Mouse (Mus musculus) brain, embryonic 14.5 days (tissue): Measurements from ENCODE around the gene Gm45837. TPM values are rescaled to one million over a fixed set of nuclear protein-coding genes. Genes with fewer than 3 reads are reported as not detected.

Source experiments
- DNase-seq: peaks from one replicate; pipeline ENCODE4 v3.0.0-alpha.2; 2011; ENCODE audit warnings: low read depth
- CTCF ChIP-seq: fragments of 200-500 bp; IDR thresholded peaks from 2 replicates; pipeline ENCODE4 v1.5.1; 2012; ENCODE audit warnings: inconsistent platforms, mild to moderate bottlenecking, moderate library complexity, borderline replicate concordance; ENCODE audit not compliant: insufficient read depth, insufficient read length; ENCODE audit errors: extremely low read depth
- POLR2A ChIP-seq: fragments of 200-500 bp; IDR thresholded peaks from 2 replicates; pipeline ENCODE4 v1.6.1; 2012; ENCODE audit warnings: mild to moderate bottlenecking, inconsistent platforms, borderline replicate concordance; ENCODE audit not compliant: poor library complexity, insufficient read depth, insufficient read length, severe bottlenecking; ENCODE audit errors: extremely low read depth
- polyA plus RNA-seq: library from polyadenylated mRNA; depleted of rRNA; stranded (reverse); fragments of >200 nt; gene quantifications from 2 replicates; pipeline ENCODE4 v1.2.3, GENCODE M21; 2012

The Gm45837 gene
- polyA plus RNA-seq, 1 experiment, result 0.79 TPM

DNA sequence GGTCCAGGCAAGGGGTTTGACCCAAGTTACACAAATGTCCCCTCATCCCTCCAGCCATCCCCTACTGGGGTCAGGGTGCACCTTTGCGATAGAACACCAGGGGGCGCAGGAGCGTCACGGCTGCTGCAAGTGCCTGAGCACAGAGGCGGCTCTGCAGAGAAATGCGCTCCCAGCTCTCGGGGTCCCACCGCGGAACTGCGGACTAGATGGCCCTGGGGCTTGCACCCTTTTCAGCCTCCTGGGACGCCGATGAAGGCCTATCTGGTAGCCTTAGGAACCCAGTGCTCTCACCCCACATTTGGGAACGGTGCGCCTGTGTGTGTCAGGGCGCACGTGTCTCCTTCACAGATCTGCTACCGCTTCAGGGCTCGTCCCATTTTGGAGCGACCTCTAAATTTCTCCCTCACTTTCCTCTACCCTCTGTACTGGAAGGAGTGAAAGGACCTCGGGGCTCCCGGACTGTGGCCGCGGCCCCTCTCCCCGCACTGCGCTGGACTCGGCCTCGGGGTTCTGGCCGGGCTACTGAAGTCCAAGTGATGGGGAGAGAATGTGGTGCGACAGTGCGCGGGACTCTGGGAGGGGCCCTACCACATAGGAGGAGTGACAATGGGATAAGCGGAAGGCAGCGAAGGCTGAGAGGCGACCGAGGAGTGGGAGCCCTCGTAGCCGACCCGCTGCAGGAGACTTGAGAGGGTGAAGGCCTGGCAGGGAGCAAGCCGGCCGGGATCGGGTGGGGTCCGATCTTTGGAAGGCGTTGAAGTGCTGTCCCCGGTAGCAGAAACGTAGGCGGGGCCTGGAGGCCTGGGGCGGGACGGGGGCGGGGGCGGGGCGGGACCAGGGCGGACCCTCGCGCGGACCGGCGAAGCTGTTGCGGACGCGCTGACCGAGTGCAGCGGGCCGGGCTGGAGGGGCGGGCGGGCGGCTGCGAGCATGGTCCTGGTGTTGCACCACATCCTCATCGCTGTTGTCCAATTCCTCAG lies 40.0 kb downstream of the Gm45837 start:
- DNase-seq, result peak; percentile 90
- TF ChIP-seq CTCF (peak; percentile 97), POLR2A (no peak)

DNA sequence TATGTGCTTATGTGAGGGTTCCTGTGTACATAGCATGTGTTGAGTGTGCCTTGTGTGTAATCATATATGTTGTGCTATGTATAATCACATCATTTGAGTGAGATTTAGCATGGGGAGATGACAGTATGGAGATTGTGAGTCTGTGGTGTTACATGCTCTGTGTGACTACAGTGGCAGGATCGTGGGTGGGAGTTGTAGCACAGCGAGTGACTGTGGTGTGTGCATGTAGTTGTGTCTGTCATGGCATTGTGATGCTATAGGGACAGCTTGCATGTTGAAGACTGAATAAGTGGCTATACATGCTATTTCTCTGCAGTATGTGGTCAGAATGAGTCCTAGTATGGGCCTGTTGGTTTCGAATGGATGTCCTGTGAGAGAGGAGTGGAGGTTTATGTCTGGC lies 42.0 kb downstream of the Gm45837 start:
- DNase-seq, result no peak
- TF ChIP-seq POLR2A, result no peak
- TF ChIP-seq CTCF, result no peak

DNA sequence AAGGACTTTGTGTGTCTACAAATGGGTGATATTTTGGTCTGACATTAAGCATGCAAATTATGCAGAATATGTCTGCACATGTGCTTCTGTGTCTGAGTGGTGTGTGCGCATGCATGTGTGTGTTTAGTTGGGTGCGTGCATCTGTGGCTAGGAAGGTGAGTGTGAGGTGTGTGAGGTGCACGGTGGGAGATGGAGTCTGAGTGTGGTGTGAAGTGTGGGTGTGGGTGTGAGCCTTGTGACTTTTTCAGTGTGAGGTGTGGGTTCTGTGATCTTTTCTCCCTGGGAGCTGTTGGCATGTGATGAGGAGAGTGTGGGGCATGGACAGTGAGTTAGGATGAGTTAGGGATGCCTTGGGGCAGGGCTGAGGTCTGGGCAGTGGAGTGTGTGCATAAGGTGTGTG lies 42.6 kb downstream of the Gm45837 start:
- no peak for TF ChIP-seq CTCF
- no peak for TF ChIP-seq POLR2A
- DNase-seq, result no peak

DNA sequence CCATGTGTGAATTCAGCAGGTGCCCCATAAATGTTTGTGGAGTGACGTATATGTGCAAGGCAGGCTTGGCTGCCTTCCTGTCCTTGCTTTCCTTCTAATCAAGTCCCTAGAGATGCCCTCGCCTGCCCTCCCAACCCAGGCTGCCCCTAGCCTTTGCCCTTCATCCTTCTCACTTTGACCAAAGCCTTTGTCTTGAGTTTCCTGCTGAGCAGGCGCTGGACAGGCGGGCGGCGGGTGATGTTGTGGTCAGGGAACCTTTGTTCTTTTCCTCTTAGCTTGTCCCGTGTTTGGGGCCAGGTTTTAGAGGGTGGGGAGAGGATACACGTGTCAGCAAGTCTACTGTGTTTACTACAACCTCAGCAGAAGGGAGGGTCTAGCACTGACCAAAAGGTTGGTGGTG lies 43.0 kb downstream of the Gm45837 start:
- TF ChIP-seq POLR2A (no peak), CTCF (no peak)

DNA sequence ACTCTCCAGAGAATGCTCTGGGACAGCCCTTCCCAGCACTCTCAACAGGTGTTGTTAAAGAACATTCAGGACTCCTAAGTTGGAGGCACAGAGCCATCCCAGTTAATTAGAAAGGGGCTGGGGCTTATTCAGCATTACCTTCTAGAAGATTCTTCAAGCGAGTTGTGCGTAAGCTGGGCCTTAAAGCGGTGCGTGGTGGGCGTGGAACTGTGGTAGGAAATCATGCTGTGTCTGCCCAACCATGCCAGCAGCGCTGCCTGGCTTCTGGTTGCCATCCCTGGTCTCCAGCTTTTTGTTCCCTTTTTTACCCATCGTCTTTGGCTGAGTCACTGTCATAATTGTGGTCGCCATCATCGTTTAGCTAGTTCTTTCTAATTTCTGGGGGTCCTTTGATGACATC lies 43.8 kb downstream of the Gm45837 start:
- DNase-seq, result no peak
- TF ChIP-seq POLR2A (no peak), CTCF (no peak)

More for the DNA sequence above, 43.0 kb downstream of the Gm45837 start:
- DNase-seq, result no peak

DNA sequence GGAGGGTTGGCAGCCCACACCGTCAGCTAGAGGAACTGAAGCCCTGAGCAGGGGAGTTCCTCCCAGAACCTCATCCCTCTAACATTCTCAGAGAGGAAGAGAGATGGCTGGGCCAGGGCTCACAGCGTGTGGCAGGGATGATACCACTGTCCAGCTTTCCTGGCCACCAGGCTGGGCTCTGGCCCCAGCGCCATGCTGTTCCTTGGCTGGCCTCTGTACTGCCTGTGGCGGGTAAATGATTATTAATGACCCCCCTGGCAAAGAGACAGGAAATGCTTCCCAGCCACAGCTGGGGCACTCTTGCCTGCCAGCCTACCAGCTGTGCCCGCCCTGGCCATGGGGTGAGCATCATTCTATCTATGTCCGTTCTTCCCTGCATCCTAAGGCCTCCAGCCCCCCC lies 44.5 kb downstream of the Gm45837 start:
- DNase-seq, result no peak
- TF ChIP-seq POLR2A (no peak), CTCF (no peak)

DNA sequence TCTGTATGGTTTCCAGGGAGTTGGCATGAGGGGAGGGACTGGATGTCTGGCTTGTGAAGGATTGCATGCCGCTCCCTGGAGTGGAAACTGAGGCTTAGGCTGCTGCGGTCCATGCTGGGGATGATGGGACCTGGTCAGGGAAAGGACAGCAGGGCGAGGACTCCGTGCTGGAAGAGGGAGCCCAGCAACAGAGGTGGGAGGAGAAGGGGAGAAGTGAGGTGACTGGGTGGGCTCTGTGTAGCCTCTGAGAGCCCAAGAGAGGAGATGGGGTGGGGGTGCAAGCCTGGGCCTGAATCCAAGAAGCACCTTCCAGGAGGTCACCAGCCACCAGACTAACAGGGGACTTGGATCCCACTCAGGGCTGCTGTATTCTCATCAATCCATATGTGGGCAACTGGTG lies 45.6 kb downstream of the Gm45837 start:
- TF ChIP-seq POLR2A, result no peak
- no peak for TF ChIP-seq CTCF
- DNase-seq, result no peak

DNA sequence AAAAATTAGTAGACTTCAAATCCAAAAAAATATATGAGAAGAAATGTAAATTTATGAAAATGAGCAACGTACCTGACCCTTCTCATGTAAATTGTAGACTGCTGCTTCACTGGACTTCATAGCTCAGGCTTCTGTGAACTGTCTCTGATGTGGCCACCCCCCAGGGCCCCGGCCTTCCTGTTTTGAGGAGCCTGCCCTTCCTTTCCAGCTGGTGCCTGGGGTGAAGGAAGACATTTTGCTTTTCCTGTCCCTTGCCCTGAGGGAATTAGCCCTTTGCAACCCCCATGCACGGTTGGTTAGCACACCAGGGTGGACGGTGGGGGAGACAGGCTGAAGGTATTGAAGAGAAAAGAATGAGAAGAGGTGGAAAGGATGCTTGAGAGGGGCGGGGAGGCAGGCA lies 46.1 kb downstream of the Gm45837 start:
- no peak for DNase-seq
- TF ChIP-seq POLR2A (no peak), CTCF (no peak)

DNA sequence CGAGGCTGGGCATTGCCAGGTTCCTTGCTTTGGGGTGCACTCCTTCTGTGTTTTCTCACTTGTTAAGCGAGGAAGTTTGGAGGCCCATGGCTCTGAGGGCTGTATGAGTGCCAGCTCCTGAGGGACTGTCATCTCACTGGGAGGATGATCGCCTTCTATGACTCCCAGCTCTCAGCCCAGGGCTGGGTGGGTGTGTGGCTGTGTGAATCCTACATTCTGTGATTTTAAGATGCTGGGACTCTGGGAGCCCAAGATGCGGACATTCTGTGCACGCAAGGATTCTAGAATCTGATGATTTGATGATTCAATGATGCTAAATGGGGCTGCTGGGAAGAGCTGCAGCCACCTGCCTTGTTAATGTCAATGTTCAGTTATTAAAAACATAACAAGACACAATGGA lies 46.6 kb downstream of the Gm45837 start:
- no peak for TF ChIP-seq CTCF
- no peak for TF ChIP-seq POLR2A
- DNase-seq, result no peak

DNA sequence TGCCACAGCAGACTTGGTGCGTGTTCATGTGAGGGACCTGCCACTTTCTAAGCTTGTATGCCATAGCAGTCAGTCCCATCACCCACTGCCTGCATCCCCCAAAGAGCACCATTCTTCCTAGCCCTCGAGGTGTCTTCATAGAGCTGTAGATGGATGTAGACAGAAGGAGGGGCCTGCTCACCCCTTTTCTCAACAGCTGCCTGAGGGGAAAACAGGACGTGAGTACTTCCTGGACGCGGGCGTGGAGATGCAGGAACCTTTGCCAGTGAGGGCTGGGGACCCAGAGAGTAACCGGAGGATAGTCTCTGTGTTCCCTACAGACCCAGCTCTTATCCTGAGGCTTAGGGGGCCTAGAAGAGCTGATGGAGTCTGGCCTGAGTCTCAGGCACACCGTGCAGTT lies 47.1 kb downstream of the Gm45837 start:
- TF ChIP-seq CTCF (no peak), POLR2A (no peak)
- no peak for DNase-seq

DNA sequence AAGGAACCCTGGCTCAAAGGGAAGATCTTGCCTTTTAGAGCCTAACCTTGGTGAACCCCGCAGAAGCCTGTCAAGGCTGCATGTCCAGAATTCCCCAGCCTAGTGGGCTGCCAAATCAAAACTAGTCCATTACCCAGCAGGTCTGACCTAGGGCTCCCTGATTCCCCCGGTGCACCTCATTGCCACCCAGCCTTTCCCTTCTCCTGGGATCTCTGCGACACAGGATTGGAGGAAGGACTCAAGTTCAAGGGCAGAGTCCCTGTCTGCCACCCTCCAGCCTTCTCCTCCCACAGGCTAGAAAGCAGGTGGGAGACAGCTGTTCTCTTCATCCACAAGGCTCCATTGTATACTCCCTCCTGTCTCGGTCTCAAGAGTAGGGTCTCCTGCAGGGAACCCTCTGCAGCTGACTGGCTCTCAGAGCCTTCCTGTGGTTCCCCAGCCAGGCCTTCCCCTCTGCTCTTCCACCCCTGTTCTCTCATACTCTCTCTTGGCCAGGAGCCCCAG lies 47.6 kb downstream of the Gm45837 start:
- no peak for TF ChIP-seq CTCF
- TF ChIP-seq POLR2A, result no peak
- no peak for DNase-seq

DNA sequence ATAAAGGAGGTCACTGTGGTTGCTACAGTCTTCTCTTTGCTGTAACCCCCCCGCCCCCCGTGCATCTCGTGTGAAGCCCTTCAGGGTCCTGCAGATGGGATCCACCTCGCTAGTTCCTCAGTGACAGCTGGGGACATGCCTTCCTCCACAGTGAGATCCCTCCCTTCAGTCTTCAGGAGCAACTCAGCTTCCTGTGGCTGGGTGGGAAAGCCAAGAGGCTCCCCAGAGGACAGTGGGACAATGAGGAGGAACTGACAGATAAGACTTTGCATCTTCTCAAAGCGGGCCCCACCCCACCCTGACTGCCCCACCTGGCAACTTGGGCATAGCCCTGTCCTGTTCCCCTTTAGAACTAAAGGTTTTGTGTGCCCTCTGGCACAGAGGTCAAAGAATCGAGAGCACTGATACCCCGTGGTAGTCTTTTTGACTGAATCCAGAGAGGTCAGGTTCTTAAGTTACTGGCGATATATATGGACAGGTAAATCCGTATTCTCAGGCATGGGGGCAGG lies 48.7 kb downstream of the Gm45837 start:
- TF ChIP-seq CTCF, result no peak
- TF ChIP-seq POLR2A, result no peak
- DNase-seq, result no peak

DNA sequence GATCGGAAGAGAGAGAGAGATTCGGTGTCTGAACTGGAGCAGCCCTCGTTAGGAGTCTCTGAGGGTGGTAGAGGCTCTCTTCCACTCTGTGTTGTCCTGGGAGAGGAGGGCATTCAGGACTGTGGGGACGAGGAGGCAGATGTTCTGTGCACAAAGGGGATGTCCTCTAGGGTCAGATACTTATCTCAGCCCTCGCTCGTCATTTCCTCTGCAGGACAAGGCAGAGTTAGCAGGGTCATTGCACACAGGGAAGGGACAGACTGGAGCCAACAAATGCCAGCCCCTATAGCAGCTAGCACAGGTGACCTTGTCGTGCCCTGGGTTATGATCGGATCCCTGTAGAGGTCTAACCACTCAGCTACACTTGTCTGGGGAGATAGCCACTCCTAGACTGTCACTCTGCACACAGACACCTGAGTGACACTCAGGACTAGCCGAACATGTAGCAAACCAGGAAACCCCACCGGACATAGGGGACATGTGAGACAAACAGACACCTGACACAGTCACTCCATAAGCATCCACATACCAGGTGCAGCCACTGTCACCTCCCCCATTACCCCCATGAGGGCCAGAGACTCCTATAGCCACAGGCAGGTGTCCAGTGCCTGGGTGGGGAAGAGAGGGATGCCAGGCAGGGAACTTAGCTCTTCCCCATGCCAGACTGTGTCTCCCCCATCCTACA lies 49.4 kb downstream of the Gm45837 start:
- DNase-seq, result no peak
- TF ChIP-seq CTCF (no peak), POLR2A (no peak)

DNA sequence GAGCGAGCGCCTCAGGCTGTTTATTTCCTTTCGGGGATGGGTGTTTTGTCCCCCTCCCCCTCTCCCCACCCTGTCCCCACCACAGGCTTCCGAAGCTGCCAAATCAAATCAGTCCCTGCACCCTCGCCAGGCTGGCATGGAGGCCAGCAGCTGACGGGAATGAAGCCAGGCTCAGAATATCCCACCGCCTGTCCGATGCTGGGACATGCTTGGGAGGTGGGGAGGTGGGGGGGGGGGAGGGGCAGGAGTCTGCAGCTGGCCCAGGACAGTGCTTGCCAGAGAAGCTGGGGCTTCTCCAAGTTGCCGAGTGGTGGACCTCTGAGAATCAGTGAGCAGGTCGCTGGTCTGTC lies 49.9 kb downstream of the Gm45837 start:
- peak; percentile 89 for DNase-seq
- TF ChIP-seq CTCF, result no peak
- no peak for TF ChIP-seq POLR2A

DNA sequence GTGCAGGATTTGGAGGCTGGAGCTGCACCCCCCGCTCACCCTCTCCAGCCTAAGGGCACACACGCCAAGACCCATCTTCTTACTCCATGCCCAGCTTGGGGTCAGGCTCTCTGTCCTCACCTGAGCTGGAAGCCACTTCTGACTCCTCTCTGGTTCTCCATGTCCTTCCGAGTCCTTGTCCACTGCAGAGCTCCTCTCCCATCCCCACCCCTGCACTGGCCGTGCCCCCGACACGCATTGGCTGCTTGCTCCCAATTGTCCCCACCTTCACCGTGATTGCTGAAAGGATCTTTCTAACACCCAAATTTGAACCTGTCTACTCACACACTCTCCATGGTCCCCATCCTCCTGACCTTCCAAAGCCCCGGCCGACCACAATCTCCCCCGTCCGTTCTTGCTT lies 50.9 kb downstream of the Gm45837 start:
- TF ChIP-seq CTCF (no peak), POLR2A (no peak)
- no peak for DNase-seq
